Mouse (Mus musculus) cerebellum, adult 9-10 months (tissue): ENCODE data around the gene Sept3.

Experiments used
- DNase-seq: peaks from one replicate; pipeline ENCODE4 v3.0.0; 2022

The Sept3 gene

DNA sequence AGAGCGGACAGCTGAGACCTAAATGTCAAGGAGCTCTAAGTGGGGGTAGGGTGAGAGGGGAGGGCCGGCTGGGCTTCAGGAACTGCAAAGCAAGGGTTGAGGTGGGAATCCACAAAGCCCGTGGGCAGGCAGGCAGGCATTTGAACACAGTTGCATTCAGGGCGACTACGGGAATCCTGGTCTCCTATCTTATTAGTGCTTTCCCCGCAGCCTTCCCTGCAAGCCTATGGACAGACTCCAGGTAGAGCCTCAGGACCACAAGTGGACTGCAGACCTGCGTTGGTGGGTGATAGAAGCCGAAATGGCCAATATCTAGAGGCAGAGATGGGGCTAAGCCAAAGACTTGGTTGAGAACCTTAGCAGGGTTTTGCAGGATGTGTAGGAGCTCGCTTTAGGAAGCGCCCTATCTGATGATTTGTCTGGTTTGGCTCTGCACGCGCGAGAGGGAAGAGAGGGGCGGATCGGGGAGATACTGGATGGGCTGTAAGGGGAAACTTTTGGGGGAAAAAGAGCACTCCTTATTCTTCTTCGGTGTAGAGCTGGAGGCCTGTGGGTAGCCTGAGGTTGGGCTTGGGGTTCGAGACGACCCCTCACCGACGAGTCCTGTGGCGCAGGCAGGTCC lies 65.8 kb downstream of the Sept3 start:
- peak; percentile 47 for DNase-seq

DNA sequence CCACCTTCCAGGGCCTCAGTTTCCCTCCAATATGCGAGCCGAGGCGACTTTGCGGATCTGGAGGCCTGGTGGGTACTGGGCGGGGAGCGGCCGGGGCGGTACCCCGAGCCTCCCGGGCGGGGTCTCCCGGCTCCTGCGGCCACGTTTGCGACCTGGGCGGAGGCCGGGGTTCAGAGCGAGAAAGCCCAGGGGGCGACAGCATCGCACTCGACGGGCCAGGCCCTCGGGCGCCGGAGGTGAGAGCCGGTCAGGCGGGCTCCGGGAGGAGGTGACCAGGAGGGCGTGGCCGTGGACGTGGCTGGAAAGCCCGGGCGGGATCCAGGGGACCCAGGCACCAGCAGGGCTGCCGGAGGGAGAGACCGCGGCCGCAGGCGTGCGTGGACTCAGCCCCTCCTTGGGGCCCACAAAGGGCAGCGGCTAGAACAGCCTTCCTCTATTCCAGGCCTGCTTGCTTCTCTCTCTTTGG lies 66.4 kb downstream of the Sept3 start:
- no peak for DNase-seq

DNA sequence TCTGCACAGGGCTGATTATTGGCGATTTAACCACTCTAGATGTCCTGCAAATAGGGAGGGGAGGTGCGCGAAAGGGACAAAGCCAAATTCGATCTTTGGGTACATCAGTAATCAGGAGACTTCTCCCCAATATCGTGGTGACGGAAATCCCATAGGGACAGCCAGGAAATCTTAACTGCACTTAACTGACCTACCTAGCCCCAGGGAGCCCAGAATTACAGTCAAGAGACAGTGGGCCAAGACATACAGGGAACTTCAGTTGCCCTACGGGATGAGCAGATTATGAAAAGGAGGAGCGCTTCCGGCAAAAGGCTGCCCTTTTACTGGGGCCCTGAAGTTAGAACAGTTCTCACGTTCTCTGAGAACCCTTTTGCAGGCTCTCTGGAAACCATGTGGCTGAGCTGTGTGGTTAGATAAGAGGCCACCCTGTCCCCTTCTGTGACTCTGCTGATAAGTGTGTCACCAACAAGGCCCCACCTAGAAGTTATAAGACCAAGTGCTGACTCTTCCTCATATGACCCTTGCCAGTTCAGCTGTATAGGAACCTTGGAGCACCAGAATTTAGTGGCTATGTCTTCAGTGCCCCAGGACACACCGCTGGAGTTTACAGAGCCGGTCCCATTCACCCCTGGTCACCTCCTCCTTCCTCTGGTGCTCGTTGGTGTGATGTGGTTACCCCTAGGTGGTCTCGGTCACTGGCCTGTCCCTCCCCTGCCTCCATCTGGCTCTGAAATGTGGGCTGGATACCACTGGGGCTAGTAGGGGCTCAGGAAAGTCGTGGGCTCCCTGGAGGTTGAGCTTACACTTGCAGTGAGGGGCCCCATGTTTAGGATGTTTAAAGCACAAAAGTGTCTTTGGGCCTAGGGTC lies 67.2 kb downstream of the Sept3 start:
- no peak for DNase-seq

DNA sequence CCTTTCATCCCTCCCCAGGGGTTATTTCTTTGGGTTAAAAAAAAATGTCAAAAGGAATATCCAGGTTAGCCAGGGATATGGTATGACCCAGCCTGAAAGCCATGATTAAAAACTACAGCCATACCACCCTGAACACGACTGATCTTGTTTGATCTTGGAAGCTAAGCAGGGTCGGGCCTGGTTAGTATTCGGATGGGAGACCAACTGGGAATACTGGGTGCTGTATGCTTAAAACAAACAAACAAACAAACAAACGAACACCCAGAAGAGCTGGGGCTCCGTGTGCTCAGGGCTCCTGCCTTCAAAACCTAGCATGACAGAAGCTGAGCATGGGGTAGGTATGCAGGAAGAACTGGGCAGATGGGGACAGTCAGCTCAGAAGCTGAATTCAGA lies 67.8 kb downstream of the Sept3 start:
- DNase-seq = no peak

DNA sequence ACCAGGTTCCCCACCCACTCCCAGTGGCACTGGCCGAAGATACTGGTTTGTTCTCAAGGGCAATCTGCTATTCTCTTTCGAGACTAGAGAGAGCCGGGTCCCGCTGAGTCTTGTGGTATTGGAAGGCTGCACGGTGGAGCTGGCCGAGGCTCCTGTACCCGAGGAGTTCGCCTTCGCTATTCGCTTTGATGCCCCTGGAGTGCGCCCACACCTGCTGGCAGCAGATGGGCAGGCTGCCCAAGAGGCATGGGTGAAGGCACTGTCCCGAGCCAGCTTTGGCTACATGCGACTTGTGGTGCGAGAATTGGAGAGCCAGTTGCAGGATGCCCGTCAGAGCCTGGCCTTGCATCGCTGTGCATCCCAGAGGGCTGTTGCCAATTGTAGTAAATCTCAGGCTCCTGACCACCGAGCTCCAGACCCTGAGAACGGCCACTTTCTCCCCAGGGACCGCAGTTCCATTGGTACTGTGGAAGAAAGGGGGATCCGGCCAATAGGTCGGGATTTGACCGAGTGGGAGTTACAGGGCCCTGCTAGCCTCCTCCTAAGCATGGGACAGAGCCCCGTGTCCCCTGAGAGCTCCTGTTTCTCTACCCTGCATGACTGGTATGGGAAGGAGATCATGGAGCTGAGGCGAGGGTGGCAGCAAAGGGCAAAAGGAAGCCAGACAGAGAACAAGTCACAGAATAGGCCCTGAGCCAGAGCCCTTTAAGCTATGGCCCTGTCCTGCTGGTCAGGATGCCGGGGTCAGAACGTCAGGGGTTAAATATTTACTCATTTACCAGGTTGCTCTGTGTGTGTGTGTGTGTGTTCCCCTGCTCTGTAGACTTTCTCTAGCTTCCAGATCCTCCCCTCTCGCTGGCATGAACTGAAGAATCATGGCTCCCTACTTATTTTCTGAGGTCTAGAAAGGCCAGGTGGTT lies 68.9 kb downstream of the Sept3 start:
- DNase-seq = peak; percentile 46
